Mouse (Mus musculus) heart, embryonic 11.5 days (tissue): ENCODE results near the gene Paqr9. TPM values are rescaled to one million over a fixed set of nuclear protein-coding genes. Genes with fewer than 3 reads are reported as not detected.

ENCODE experiments used
- ATAC-seq: fragments of 200-750 bp; cut with Nextera tagmentation; replicated peaks from 2 replicates; pipeline ENCODE4 v1.8.0; 2017; ENCODE audit warnings: moderate library complexity; ENCODE audit not compliant: insufficient number of reproducible peaks, low FRiP score, low TSS enrichment
- H3K27ac ChIP-seq: fragments of 300-500 bp; sonication (generic); 2 replicates; pipeline ENCODE4 v1.5.1; 2014; ENCODE audit warnings: mild to moderate bottlenecking, low read depth, low read length
- H3K27me3 ChIP-seq: fragments of 300-500 bp; sonication (generic); 2 replicates; pipeline ENCODE4 v1.6.1; 2014; ENCODE audit warnings: mild to moderate bottlenecking, low read length, mixed read lengths; ENCODE audit not compliant: control insufficient read depth, insufficient read depth
- H3K36me3 ChIP-seq: fragments of 300-500 bp; sonication (generic); 2 replicates; pipeline ENCODE4 v1.6.1; 2014; ENCODE audit warnings: mild to moderate bottlenecking, low read length, moderate library complexity, mixed read lengths; ENCODE audit not compliant: control insufficient read depth, insufficient read depth
- H3K4me1 ChIP-seq: fragments of 300-500 bp; sonication (generic); 2 replicates; pipeline ENCODE4 v1.6.1; 2014; ENCODE audit warnings: low read length; ENCODE audit not compliant: control insufficient read depth, insufficient read depth
- H3K4me2 ChIP-seq: fragments of 300-500 bp; sonication (generic); 2 replicates; pipeline ENCODE4 v1.6.1; 2014; ENCODE audit warnings: mild to moderate bottlenecking, moderate library complexity
- H3K4me3 ChIP-seq: fragments of 300-500 bp; sonication (generic); 2 replicates; pipeline ENCODE4 v1.5.1; 2014; ENCODE audit warnings: low read depth, low read length
- H3K9ac ChIP-seq: fragments of 300-500 bp; sonication (generic); 2 replicates; pipeline ENCODE4 v1.6.1; 2014; ENCODE audit warnings: mild to moderate bottlenecking, low read depth, low read length, moderate library complexity
- H3K9me3 ChIP-seq: fragments of 300-500 bp; sonication (generic); replicated peaks from 2 replicates; pipeline ENCODE4 v1.6.1; 2016; ENCODE audit warnings: low read length; ENCODE audit not compliant: control insufficient read depth
- WGBS: fragments of 180-500 bp; shearing (Covaris S2); extraction: QIAGEN DNeasy Blood & Tissue Kit; methylation state at CpG from one replicate; pipeline ENCODE4 v1.1.7; 2014; ENCODE audit not compliant: insufficient replicate concordance; 5-methylcytosine and 5-hydroxymethylcytosine counted together
- polyA plus RNA-seq: library from polyadenylated mRNA; unstranded; fragments of >200 nt; fragmentation: Nextera tagmentation; extraction: Ambion mirVana; gene quantifications from 2 replicates; pipeline ENCODE4 v1.2.1, GENCODE M21; 2014

Paqr9 gene
- polyA plus RNA-seq, 1 experiment from 2014 or later = 0.86 TPM

GRCm38 (mm10) chr9:95598179-95598721 is 38.8 kb downstream of the Paqr9 start:
- ATAC-seq = no peak
- Histone ChIP-seq H3K36me3 (no peaks in the 10 kb centered on the region), H3K27ac (no peak overlapping the region), H3K4me2 (peak overlapping the region; percentile 56), H3K27me3 (peaks cover 4% of the 10 kb centered on the region; the same call in 1 of the 2 replicates), H3K9me3 (no peaks in the 10 kb centered on the region), H3K9ac (peak overlapping the region; percentile 29; the same call in 1 of the 2 replicates), H3K4me1 (0 out of 2 replicates have a peak, but pooled peaks cover 2% of the 10 kb centered on the region), H3K4me3 (peak overlapping the region; percentile 14; the same call in 1 of the 2 replicates)
- WGBS = 43% methylated on average over 19 of the region's 19 CpGs

GRCm38 (mm10) chr9:95599399-95599798 is 39.9 kb downstream of the Paqr9 start:
- no peak overlapping the region for H3K9ac ChIP-seq
- H3K4me3 ChIP-seq = no peak overlapping the region
- H3K4me2 ChIP-seq = no peak overlapping the region
- peaks cover 4% of the 10 kb centered on the region; the same call in 1 of the 2 replicates for H3K27me3 ChIP-seq
- no peaks in the 10 kb centered on the region for H3K9me3 ChIP-seq
- peaks cover 6% of the 10 kb centered on the region; the same call in 1 of the 2 replicates for H3K4me1 ChIP-seq
- H3K36me3 ChIP-seq = no peaks in the 10 kb centered on the region
- no peak overlapping the region for H3K27ac ChIP-seq
- WGBS = 76% methylated on average over 4 of the region's 4 CpGs
- no peak for ATAC-seq

GRCm38 (mm10) chr9:95602849-95603248 is 43.4 kb downstream of the Paqr9 start:
- no peaks in the 10 kb centered on the region for H3K9me3 ChIP-seq
- 75% methylated on average over 3 of the region's 3 CpGs for WGBS

GRCm38 (mm10) chr9:95603316-95603715 is 43.9 kb downstream of the Paqr9 start:
- H3K9ac ChIP-seq = no peak overlapping the region
- H3K36me3 ChIP-seq = no peaks in the 10 kb centered on the region
- no peak for ATAC-seq
- H3K4me2 ChIP-seq = no peak overlapping the region
- no peak overlapping the region for H3K27ac ChIP-seq
- H3K4me1 ChIP-seq = peaks cover 4% of the 10 kb centered on the region; the same call in 1 of the 2 replicates
- H3K4me3 ChIP-seq = no peak overlapping the region
- WGBS = 66% methylated on average over 9 of the region's 9 CpGs
- no peaks in the 10 kb centered on the region for H3K9me3 ChIP-seq
- peaks cover under 1% of the 10 kb centered on the region; the same call in 1 of the 2 replicates for H3K27me3 ChIP-seq

More at GRCm38 (mm10) chr9:95602849-95603248, 43.4 kb downstream of the Paqr9 start:
- Histone ChIP-seq H3K36me3 (no peaks in the 10 kb centered on the region), H3K27me3 (peaks cover 4% of the 10 kb centered on the region; the same call in 1 of the 2 replicates), H3K9ac (no peak overlapping the region), H3K4me2 (no peak overlapping the region), H3K4me3 (no peak overlapping the region), H3K27ac (no peak overlapping the region), H3K4me1 (peaks cover 6% of the 10 kb centered on the region; the same call in 1 of the 2 replicates)
- no peak for ATAC-seq

GRCm38 (mm10) chr9:95607196-95607595 is 47.7 kb downstream of the Paqr9 start:
- Histone ChIP-seq H3K9me3 (no peaks in the 10 kb centered on the region), H3K4me2 (no peak overlapping the region), H3K27ac (no peak overlapping the region), H3K27me3 (no peaks in the 10 kb centered on the region), H3K4me3 (no peak overlapping the region), H3K9ac (no peak overlapping the region), H3K36me3 (no peaks in the 10 kb centered on the region), H3K4me1 (peaks cover 4% of the 10 kb centered on the region; the same call in 1 of the 2 replicates)
- 47% methylated on average over 5 of the region's 5 CpGs for WGBS
- no peak for ATAC-seq

GRCm38 (mm10) chr9:95612246-95612768 is 52.9 kb downstream of the Paqr9 start:
- Histone ChIP-seq H3K27me3 (no peaks in the 10 kb centered on the region), H3K36me3 (no peaks in the 10 kb centered on the region)
- 64% methylated on average over 8 of the region's 8 CpGs for WGBS

GRCm38 (mm10) chr9:95613426-95614127 is 54.1 kb downstream of the Paqr9 start:
- Histone ChIP-seq H3K27me3 (no peaks in the 10 kb centered on the region), H3K4me1 (no peaks in the 10 kb centered on the region), H3K27ac (no peak overlapping the region), H3K9ac (no peak overlapping the region), H3K36me3 (no peaks in the 10 kb centered on the region), H3K4me2 (no peak overlapping the region), H3K9me3 (no peaks in the 10 kb centered on the region), H3K4me3 (no peak overlapping the region)
- WGBS = 27% methylated on average over 9 of the region's 9 CpGs
- no peak for ATAC-seq

More at GRCm38 (mm10) chr9:95612246-95612768, 52.9 kb downstream of the Paqr9 start:
- Histone ChIP-seq H3K9me3 (no peaks in the 10 kb centered on the region), H3K9ac (no peak overlapping the region), H3K27ac (no peak overlapping the region), H3K4me1 (no peaks in the 10 kb centered on the region), H3K4me3 (no peak overlapping the region), H3K4me2 (no peak overlapping the region)
- ATAC-seq = no peak

- Histone ChIP-seq H3K36me3 (no peaks in the 10 kb centered on the region), H3K4me3 (no peak overlapping the region), H3K9ac (no peak overlapping the region), H3K27ac (no peak overlapping the region), H3K9me3 (no peaks in the 10 kb centered on the region), H3K27me3 (no peaks in the 10 kb centered on the region), H3K4me1 (no peaks in the 10 kb centered on the region), H3K4me2 (no peak overlapping the region)
- no peak for ATAC-seq
- 65% methylated on average over 14 of the region's 14 CpGs for WGBS
Observed at GRCm38 (mm10) chr9:95614861-95615615, 55.6 kb downstream of the Paqr9 start.
